Mouse (Mus musculus): ENCODE measurements around the gene Xlr3b. TPM values are rescaled to one million over a fixed set of nuclear protein-coding genes. Genes with fewer than 3 reads are reported as not detected.
"Not testable (repeated sequence)": the region's sequence is repeated elsewhere in the genome, so short reads cannot be mapped to it uniquely, and the experiment has no call there.

Gene Xlr3b
- 4.1 and 5.9 TPM in 2 replicates for total RNA-seq (2021)
- long read RNA-seq, partial matches to known transcripts, result 1 of 8 reads
- long read RNA-seq, other reads (novel, unspliced or antisense), result 6 of 8 reads

DNA sequence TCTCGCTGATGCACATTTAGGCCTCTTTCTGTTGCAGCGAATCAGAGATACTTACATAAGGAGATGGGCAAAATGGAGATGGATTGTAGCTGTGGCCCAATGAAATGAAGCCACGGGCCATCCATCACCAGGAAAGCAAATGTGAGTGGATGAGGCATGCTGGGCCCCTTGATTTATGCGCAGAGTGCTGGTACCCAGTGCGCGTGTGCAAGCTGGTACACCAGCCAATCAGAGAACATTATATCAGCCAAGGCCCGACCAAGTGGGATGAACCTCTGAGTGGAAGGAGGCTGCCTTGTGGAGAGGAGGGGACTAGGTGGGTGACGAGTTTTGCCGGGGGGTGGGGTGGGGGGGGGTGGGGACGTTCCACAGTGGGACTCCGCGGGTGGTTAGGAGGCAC, at the start of gene Xlr3b:
Gene Xlr3b, plus strand, starts transcription at position 274 of the 400 bp plus-strand sequence.
- DNase-seq, result peak; percentile 10

DNA sequence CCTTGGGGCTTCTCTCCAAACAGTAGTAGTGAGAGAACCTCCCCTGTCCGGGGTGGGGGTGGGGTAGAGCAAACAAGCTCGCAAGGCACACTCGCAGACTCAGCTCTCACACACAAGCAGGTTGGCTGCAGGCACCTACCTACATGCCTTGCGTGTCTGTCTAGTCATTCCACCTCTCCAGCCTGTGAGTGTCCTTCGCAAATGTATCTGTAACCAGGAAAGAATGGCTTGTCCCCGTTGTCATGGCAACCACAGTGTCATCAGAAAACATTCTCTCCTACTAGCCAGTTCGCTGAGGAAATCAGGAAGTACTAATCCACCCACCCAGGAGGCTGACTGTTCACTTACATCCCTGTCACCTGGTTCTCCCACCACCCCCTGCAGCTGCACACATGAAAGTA, 48.8 kb upstream of the Xlr3b start:
- not testable (repeated sequence) for DNase-seq

DNA sequence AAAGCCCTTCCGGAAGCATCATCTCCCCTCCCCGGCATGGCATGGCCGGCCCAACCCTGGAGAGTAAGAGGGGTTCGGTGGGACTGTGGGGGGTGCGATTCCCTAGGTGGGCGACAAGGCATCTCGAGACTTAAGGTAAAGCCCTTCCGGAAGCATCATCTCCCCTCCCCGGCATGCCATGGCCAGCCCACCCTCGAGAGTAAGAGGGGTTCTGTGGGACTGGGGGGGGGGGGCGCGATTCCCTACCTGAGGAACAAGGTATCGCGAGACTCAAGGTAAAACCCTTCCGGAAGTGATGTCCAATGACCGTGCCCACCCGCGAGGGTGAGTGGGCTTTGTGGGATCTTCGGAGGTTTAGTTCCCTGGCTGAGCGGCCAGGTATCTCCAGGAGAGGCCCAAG, 43.5 kb upstream of the Xlr3b start, which contains the start of gene Xlr5b:
Gene Xlr5b, plus strand, starts transcription at position 301 of the 400 bp plus-strand sequence.
- not testable (repeated sequence) for DNase-seq

DNA sequence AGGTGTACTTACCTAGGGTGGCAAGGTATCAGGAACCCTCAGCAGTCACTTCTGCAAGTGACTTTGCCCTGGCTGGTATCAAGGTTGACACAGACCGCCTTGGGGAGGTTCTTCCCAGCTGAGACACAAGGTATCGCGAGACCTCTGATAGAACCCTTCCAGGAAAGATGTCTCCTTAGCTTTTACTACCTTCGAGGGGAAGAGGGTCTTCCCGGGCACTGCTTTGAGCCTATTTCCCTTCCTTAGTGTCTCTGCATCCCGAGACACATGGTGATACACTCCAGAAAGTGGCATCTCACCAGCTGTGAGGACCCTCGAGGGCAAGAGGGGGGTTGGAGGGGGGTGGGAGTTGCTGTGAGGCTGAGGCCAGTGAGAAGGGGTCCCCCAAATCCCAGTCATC, 42.7 kb upstream of the Xlr3b start, which contains the start of gene DXBay18:
Gene DXBay18, minus strand, starts transcription at position 101 of the 400 bp plus-strand sequence.
- not testable (repeated sequence) for DNase-seq

DNA sequence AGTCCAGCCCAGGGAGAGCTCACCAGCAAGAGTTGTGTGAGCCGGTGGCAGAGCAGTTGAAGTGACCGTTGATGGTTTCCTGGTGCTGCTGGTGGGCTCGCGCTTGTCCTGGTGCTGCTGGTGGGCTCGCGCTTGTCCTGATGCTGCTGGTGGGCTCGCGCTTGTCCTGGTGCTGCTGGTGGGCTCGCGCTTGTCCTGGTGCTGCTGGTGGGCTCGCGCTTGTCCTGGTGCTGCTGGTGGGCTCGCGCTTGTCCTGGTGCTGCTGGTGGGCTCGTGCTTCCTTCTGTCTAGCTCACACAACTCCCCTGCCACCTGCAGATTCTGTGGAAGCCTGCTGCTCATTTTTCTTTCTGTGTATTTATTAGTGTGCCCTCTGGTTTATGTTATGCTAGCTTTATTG, 15.1 kb upstream of the Xlr3b start, which contains the start of gene Spin2d:
Gene Spin2d, minus strand, starts transcription at position 101 of the 400 bp plus-strand sequence.
- not testable (repeated sequence) for DNase-seq

DNA sequence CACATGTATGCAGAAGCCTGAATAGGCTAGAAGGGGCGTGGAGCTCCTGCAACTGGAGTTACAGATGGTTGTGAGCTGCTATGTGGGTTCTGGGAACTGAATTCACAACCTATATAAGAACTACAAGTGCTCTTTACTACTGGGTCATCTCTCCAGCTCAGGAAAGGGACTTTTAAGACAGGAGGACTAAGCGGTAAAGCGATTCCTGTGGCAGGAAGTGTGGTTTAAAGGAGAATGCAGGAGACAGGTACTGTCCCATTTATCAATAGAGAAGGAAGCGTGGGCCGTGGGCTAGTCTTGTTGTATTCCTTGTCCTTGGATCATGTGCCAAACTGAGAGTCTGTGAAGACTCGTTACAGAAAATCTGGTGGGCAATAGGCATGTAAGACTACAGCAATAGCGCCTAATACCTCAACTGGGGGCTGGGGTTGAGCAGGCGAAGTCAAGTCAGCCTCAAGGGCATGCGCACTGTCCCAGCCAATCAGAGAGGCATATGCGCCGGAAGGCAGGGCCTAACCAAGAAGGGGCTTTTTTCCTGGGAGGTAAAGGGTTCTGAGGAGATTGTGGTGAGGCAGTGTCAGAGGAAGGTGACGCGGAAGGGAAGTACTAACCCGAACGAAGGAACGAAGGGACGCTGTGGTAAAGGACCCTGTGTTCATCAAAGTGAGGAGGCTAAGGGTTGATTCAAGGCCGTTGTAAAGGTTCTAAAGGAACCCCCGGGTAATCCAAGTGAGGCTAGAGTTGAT, 22.0 kb downstream of the Xlr3b start, which contains the start of gene Xlr4b:
Gene Xlr4b, plus strand, starts transcription at position 515 of the 746 bp plus-strand sequence.
- DNase-seq, result not testable (repeated sequence)

DNA sequence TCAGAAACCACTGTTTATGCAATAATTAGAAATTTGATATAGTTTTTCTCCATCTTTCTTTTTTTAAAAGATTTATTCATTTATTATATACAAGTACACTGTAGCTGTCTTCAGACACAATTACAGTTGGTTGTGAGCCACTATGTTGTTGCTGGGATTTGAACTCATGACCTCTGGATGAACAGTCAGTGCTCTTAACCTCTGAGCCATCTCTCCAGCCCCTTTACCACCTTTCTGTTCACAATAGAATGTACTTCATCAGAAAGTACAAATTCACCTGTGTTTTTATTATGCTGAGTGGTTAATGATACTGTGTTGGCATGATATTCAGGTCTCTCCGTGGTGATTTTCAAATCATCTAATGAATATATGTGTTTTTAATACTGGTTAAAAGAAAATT, 33.4 kb downstream of the Xlr3b start:
- DNase-seq, result no peak

DNA sequence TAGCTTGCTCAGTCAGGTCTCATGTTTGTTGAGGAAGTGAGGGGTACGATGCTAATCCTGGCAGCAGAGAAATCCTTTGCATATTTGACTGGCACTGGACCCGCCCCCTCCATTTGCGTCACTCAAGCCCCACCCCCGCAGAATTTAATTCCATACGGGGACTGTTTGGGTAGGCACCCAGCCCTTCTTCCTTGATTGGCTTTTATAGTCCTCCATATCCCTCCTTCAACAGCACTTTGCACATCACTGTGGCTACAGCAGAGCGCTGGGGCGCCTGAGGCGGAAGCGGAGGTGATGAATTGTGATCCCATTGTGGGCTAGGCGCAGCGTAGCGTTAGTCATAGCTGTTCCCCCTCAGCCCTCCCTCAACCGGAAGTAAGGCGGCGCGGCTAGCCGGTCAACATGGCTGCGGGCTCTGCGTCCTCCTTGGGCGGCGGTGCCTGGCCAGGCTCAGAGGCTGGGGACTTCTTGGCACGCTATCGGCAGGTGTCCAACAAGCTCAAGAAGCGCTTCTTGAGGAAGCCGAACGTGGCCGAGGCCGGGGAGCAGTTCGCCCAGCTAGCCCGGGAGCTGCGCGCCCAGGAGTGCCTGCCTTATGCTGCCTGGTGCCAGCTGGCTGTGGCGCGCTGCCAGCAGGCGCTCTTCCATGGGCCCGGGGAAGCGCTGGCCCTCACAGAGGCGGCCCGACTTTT, 36.1 kb downstream of the Xlr3b start, which contains the start of gene F8a:
Gene F8a, plus strand, starts transcription at position 378 of the 692 bp plus-strand sequence.
- DNase-seq, result peak; percentile 80

DNA sequence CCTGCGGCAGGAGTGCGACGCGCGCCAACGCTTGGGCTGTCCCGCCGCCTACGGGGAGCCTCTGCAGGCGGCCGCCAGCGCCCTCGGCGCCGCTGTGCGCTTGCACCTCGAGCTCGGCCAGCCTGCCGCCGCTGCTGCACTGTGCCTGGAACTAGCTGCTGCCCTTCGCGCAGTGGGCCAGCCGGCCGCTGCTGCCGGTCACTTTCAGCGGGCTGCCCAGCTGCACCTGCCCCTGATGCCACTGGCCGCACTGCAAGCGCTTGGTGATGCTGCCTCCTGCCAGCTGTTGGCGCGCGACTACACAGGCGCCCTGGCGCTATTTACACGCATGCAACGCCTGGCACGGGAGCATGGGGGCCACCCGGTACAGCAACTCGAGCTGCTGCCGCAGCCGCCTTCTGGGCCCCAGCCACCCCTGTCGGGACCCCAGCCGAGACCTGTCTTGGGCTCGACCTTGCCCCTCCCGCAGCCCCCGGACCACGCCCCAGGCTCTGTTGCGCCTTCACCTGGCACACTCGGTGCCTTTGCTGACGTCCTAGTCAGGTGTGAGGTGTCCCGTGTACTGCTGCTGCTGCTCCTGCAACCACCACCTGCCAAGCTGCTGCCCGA, 36.7 kb downstream of the Xlr3b start:
- DNase-seq, result peak; percentile 54

DNA sequence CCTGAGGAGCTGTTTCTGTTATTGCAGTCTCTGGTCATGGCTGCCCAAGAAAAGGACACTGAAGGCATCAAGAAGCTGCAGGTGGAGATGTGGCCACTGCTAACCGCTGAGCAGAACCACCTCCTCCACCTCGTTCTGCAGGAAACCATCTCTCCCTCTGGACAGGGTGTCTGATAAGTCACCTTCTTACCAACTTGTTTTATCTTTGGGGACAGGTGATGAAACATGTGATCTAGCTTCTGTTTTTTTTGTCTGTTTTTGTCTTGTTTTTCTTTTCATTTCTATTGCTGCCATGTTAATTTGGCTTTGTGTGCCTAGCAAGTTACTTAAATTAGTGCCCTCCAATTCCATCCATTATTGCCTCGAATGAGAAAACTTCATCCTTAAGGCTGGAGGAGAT, 37.3 kb downstream of the Xlr3b start:
- DNase-seq, result no peak

DNA sequence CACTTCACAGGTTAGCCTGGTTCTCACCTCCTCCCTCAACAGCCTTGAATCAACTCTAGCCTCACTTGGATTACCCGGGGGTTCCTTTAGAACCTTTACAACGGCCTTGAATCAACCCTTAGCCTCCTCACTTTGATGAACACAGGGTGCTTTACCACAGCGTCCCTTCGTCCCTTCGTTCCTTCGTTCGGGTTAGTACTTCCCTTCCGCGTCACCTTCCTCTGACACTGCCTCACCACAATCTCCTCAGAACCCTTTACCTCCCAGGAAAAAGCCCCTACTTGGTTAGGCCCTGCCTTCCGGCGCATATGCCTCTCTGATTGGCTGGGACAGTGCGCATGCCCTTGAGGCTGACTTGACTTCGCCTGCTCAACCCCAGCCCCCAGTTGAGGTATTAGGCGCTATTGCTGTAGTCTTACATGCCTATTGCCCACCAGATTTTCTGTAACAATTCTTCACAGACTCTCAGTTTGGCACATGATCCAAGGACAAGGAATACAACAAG, 50.9 kb downstream of the Xlr3b start, which contains the start of gene Xlr4c:
Gene Xlr4c, minus strand, starts transcription at position 310 of the 505 bp plus-strand sequence.
- DNase-seq, result not testable (repeated sequence)

Other genes starting within 250 kb of the Xlr3b start
- 1.6 and 1.8 TPM in 2 replicates for gene Zfp185, start 204.9 kb upstream of the Xlr3b start, total RNA-seq (2021)
- gene Pnma5, start 155.1 kb upstream of the Xlr3b start, total RNA-seq (2021), result 0.38 and 0.43 TPM in 2 replicates
- gene Pnma3, start 127.4 kb upstream of the Xlr3b start, total RNA-seq (2021), result 0.29 and 0.36 TPM in 2 replicates
- 1.3 TPM in 1 of 2 replicates, not detected in the other for gene Xlr4a, start 109.7 kb upstream of the Xlr3b start, total RNA-seq (2021)
- 1.4 and 2.2 TPM in 2 replicates for gene Xlr3a, start 95.1 kb upstream of the Xlr3b start, total RNA-seq (2021)
- gene Gm14685, start 75.2 kb upstream of the Xlr3b start, total RNA-seq (2021), result 0.18 TPM in 1 of 2 replicates, not detected in the other
- not detected in 2 replicates for gene Xlr5b, start 43.4 kb upstream of the Xlr3b start, total RNA-seq (2021)
- gene DXBay18, start 42.8 kb upstream of the Xlr3b start, total RNA-seq (2021), result not detected in 2 replicates
- not detected in 2 replicates for gene Spin2d, start 15.2 kb upstream of the Xlr3b start, total RNA-seq (2021)
- not detected in 2 replicates for gene Xlr4b, start 22.1 kb downstream of the Xlr3b start, total RNA-seq (2021)
- gene F8a, start 36.1 kb downstream of the Xlr3b start, total RNA-seq (2021), result 9.4 and 11.7 TPM in 2 replicates
- not detected in 2 replicates for gene Xlr4c, start 50.9 kb downstream of the Xlr3b start, total RNA-seq (2021)
- gene Xlr3c, start 73.2 kb downstream of the Xlr3b start, total RNA-seq (2021), result 0.21 TPM in 1 of 2 replicates, not detected in the other
- 0.24 TPM in 1 of 2 replicates, not detected in the other for gene Xlr5a, start 100.8 kb downstream of the Xlr3b start, total RNA-seq (2021)
- gene Xlr5c, start 100.8 kb downstream of the Xlr3b start, total RNA-seq (2021), result not detected in 2 replicates
- not detected in 2 replicates for gene Gm45015, start 144.6 kb downstream of the Xlr3b start, total RNA-seq (2021)
- 23.0 and 27.0 TPM in 2 replicates for gene Zfp275, start 150.4 kb downstream of the Xlr3b start, total RNA-seq (2021)
- not detected in 2 replicates for gene Gm18336, start 206.5 kb downstream of the Xlr3b start, total RNA-seq (2021)
- gene Zfp92, start 218.9 kb downstream of the Xlr3b start, total RNA-seq (2021), result 0.19 and 0.24 TPM in 2 replicates
- not detected in 2 replicates for gene Trex2, start 243.1 kb downstream of the Xlr3b start, total RNA-seq (2021)

Measured in adrenal gland, postnatal 25 days (tissue).